Mouse (Mus musculus): ENCODE data around the gene Sept9. TPM values are rescaled to one million over a fixed set of nuclear protein-coding genes. Genes with fewer than 3 reads are reported as not detected.

Sept9 gene
- polyA plus RNA-seq, 1 experiment from 2014 or later: 166 TPM

DNA sequence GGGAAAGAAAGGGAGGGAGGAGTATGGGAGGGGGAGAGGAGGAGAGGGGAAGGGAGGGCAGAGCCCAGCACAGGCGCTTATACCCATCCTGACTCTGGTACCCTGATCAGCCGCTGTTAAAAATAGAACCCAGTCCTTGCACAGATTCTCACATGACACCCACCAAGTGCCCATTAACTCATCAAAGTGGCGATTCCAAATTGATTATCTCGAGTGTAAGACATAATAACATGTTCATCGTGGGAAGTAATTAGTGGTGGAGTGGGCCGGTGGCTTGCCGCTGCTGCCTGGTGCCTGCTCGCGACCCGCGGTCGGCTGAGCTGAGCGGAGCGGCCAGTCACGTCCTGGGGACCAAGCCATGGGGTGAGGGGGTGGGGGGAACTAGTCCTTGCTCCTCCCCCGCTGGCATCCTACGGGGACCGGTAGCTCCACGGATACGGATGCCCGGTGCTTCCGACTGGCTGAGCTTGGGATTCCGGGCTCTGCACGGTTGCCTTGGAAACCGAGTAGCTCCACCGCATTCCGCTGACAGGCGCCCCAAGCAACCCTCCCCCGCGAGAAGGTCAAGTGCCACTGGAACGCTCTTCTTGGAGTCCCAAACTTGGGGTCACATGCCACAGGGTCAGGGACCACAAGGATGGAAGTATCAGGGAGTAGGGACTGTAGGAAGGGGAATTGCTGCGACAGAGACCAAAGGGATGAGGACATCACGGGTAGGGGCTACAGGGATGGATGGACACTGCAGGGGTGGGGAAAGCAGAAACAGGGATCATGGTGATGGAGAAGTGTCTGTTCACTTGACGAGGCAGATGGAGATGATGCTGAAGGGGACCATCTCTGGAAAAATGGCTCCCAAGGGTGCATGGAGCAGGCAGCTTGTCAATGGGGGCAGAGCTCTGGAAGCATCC lies 195.0 kb downstream of the Sept9 start:
- ATAC-seq: no peak
- H3K9ac ChIP-seq: no peak overlapping the region
- H3K4me1 ChIP-seq (replicated peaks): peaks cover 26% of the 10 kb centered on the region
- H3K9me3 ChIP-seq: no peaks in the 10 kb centered on the region
- H3K36me3 ChIP-seq: no peaks in the 10 kb centered on the region
- peak overlapping the region; percentile 51 for H3K4me2 ChIP-seq (replicated peaks)
- H3K27me3 ChIP-seq (replicated peaks): peaks cover 20% of the 10 kb centered on the region
- WGBS: 4% methylated on average over 34 of the region's 34 CpGs
- no peak overlapping the region for H3K27ac ChIP-seq
- peak overlapping the region; percentile 20 for H3K4me3 ChIP-seq (replicated peaks)

DNA sequence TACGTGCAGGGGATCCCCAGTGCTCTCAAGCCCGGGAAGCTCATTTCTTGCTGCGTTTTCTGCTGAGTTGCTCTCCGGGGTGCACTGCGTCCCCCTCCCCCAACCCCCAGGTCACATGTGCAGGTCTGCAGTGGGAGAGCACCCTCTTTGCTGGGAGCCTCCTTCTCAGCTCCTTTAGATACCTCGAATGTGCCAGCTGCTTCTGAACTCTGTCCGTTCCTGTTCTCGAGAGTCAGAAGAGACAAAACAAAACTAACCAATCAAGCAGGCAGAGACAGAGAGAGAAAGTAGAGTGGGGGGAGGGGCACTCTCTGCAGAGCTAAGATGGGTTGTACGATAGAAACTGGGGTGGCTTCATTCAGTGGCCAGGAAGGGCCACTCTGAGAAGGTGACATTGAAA lies 195.8 kb downstream of the Sept9 start:
- H3K9me3 ChIP-seq: no peaks in the 10 kb centered on the region
- peak overlapping the region; percentile 51 for H3K4me2 ChIP-seq (replicated peaks)
- H3K9ac ChIP-seq: no peak overlapping the region
- H3K4me3 ChIP-seq (replicated peaks): no peak overlapping the region
- H3K27ac ChIP-seq: no peak overlapping the region
- WGBS: 10% methylated on average over 9 of the region's 9 CpGs
- H3K27me3 ChIP-seq (replicated peaks): peaks cover 20% of the 10 kb centered on the region
- ATAC-seq: no peak
- H3K4me1 ChIP-seq (replicated peaks): peaks cover 22% of the 10 kb centered on the region
- no peaks in the 10 kb centered on the region for H3K36me3 ChIP-seq

- Histone ChIP-seq H3K9ac (no peak overlapping the region), H3K4me2 (replicated peaks) (no peak overlapping the region), H3K27me3 (replicated peaks) (peaks cover 20% of the 10 kb centered on the region), H3K36me3 (no peaks in the 10 kb centered on the region), H3K4me1 (replicated peaks) (peaks cover 17% of the 10 kb centered on the region), H3K27ac (no peak overlapping the region), H3K4me3 (replicated peaks) (no peak overlapping the region), H3K9me3 (no peaks in the 10 kb centered on the region)
- WGBS: 68% methylated on average over 3 of the region's 3 CpGs
- no peak for ATAC-seq
These were observed 197.5 kb downstream of the Sept9 start for GRCm38 (mm10) chr11:117396929-117397328.

- no peak overlapping the region for H3K4me3 ChIP-seq (replicated peaks)
These were observed 198.3 kb downstream of the Sept9 start for GRCm38 (mm10) chr11:117397755-117398154.

DNA sequence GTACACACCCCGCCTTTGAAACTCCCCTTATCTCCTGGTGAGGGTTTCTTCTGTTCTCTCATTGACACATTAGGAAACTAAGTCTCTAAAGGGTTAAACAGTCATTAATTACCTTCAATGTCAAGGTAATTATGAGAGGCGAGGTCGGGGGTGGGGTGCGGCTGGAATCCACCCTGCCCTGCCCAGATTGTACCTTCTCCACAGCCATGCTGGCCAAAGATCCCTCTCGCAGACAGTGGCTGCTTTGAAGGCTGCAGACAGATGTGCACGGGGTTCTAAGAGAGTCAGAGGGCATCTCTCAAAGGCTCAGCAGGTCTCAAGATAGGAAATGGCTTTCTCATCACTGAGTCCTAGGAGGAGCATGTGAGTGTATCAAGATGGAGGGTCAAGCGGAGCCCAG lies 198.7 kb downstream of the Sept9 start:
- WGBS: 29% methylated on average over 7 of the region's 7 CpGs
- Histone ChIP-seq H3K4me1 (replicated peaks) (peaks cover 17% of the 10 kb centered on the region), H3K4me2 (replicated peaks) (no peak overlapping the region; the same call in 1 of the 2 replicates), H3K27ac (no peak overlapping the region), H3K9ac (no peak overlapping the region), H3K4me3 (replicated peaks) (no peak overlapping the region), H3K9me3 (no peaks in the 10 kb centered on the region), H3K27me3 (replicated peaks) (peaks cover 18% of the 10 kb centered on the region), H3K36me3 (no peaks in the 10 kb centered on the region)
- ATAC-seq: peak; percentile 71

More at GRCm38 (mm10) chr11:117397755-117398154, 198.3 kb downstream of the Sept9 start:
- Histone ChIP-seq H3K27ac (no peak overlapping the region), H3K4me1 (replicated peaks) (peaks cover 17% of the 10 kb centered on the region), H3K9me3 (no peaks in the 10 kb centered on the region), H3K36me3 (no peaks in the 10 kb centered on the region), H3K9ac (no peak overlapping the region), H3K27me3 (replicated peaks) (peaks cover 20% of the 10 kb centered on the region), H3K4me2 (replicated peaks) (no peak overlapping the region)
- WGBS: 25% methylated on average over 4 of the region's 4 CpGs
- ATAC-seq: peak; percentile 77

- H3K27ac ChIP-seq: no peak overlapping the region
- H3K9me3 ChIP-seq: no peaks in the 10 kb centered on the region
- no peak for ATAC-seq
- H3K9ac ChIP-seq: no peak overlapping the region
- 92% methylated on average over 10 of the region's 10 CpGs for whole genome bisulfite sequencing
- peaks cover 11% of the 10 kb centered on the region; the same call in 1 of the 2 replicates for H3K4me1 ChIP-seq (replicated peaks)
- no peak overlapping the region for H3K4me2 ChIP-seq (replicated peaks)
- H3K4me3 ChIP-seq (replicated peaks): no peak overlapping the region
- H3K27me3 ChIP-seq (replicated peaks): peaks cover 5% of the 10 kb centered on the region
- no peaks in the 10 kb centered on the region for H3K36me3 ChIP-seq
These were observed 202.3 kb downstream of the Sept9 start for GRCm38 (mm10) chr11:117401583-117402367.

- no peak for ATAC-seq
- peaks cover 18% of the 10 kb centered on the region; the same call in 1 of the 2 replicates for H3K4me1 ChIP-seq (replicated peaks)
- H3K27ac ChIP-seq: no peak overlapping the region
- no peak overlapping the region for H3K4me2 ChIP-seq (replicated peaks)
- WGBS: 79% methylated on average over 11 of the region's 11 CpGs
- H3K9ac ChIP-seq: no peak overlapping the region
- H3K4me3 ChIP-seq (replicated peaks): no peak overlapping the region
- H3K9me3 ChIP-seq: no peaks in the 10 kb centered on the region
- H3K36me3 ChIP-seq: no peaks in the 10 kb centered on the region
- H3K27me3 ChIP-seq (replicated peaks): peaks cover 5% of the 10 kb centered on the region
These were observed 203.1 kb downstream of the Sept9 start for GRCm38 (mm10) chr11:117402550-117402949.

DNA sequence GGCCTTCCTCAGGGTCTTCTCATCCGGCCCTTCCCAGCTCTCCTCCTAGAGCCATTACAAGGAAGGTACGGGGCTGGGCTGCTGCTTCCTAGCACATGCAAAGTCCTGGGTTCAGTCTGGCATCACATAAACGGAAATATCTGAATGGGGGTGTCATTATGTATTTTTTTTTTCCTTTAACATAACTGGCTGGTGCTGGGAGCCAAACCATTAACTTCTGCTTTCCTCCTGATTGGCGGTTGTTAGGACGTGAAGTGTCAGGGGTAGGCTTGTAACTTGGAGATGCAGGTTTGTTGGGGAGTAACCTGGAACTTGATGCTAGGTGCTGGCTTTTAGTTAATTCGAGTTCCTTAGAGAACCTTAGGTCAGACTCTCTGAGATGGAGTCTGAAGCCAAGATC lies 203.6 kb downstream of the Sept9 start:
- 83% methylated on average over 6 of the region's 6 CpGs for WGBS
- no peak overlapping the region for H3K4me2 ChIP-seq (replicated peaks)
- no peak for ATAC-seq
- H3K9me3 ChIP-seq: no peaks in the 10 kb centered on the region
- H3K4me1 ChIP-seq (replicated peaks): peaks cover 21% of the 10 kb centered on the region
- peaks cover 5% of the 10 kb centered on the region for H3K27me3 ChIP-seq (replicated peaks)
- no peak overlapping the region for H3K4me3 ChIP-seq (replicated peaks)
- no peak overlapping the region for H3K9ac ChIP-seq
- H3K36me3 ChIP-seq: no peaks in the 10 kb centered on the region
- H3K27ac ChIP-seq: no peak overlapping the region

DNA sequence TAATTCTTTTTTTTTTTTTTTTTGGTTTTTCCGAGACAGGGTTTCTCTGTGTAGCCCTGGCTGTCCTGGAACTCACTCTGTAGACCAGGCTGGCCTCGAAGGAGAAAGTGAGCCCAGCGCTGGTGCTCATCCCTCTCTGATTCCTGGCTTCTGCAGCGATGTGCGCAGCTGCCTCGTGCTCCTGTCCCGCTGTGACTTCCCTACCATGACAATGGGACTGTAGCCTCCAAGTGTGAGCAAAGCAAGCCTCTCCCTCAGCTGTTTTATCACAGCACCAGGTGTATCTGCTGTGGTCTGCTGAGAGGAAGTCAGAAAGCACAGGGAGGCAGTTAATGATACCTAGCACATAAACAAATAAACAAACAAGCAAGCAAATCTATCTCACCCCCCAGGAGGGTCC lies 204.3 kb downstream of the Sept9 start:
- no peak overlapping the region for H3K4me2 ChIP-seq (replicated peaks)
- 54% methylated on average over 7 of the region's 7 CpGs for WGBS
- no peak for ATAC-seq
- no peak overlapping the region for H3K4me3 ChIP-seq (replicated peaks)
- no peaks in the 10 kb centered on the region for H3K9me3 ChIP-seq
- H3K36me3 ChIP-seq: no peaks in the 10 kb centered on the region
- H3K4me1 ChIP-seq (replicated peaks): peaks cover 23% of the 10 kb centered on the region
- no peak overlapping the region for H3K9ac ChIP-seq
- H3K27ac ChIP-seq: no peak overlapping the region
- peaks cover 12% of the 10 kb centered on the region for H3K27me3 ChIP-seq (replicated peaks)

GRCm38 (mm10) chr11:117406711-117407110 lies 207.2 kb downstream of the Sept9 start:
- no peaks in the 10 kb centered on the region for H3K36me3 ChIP-seq
- no peak overlapping the region for H3K4me2 ChIP-seq (replicated peaks)
- peaks cover 23% of the 10 kb centered on the region for H3K27me3 ChIP-seq (replicated peaks)
- 89% methylated on average over 1 of the region's 1 CpGs for WGBS
- no peak for ATAC-seq
- no peak overlapping the region for H3K9ac ChIP-seq
- H3K9me3 ChIP-seq: no peaks in the 10 kb centered on the region
- H3K4me1 ChIP-seq (replicated peaks): peaks cover 27% of the 10 kb centered on the region
- H3K4me3 ChIP-seq (replicated peaks): no peak overlapping the region
- no peak overlapping the region for H3K27ac ChIP-seq

- 0 out of 2 replicates have a peak overlapping the region, but pooled peaks have one; percentile 13 for H3K9ac ChIP-seq
- peaks cover 23% of the 10 kb centered on the region for H3K27me3 ChIP-seq (replicated peaks)
- H3K4me2 ChIP-seq (replicated peaks): peak overlapping the region; percentile 61
- H3K27ac ChIP-seq: peak overlapping the region; percentile 60; the same call in 1 of the 2 replicates
- no peaks in the 10 kb centered on the region for H3K9me3 ChIP-seq
- no peaks in the 10 kb centered on the region for H3K36me3 ChIP-seq
- WGBS: 17% methylated on average over 4 of the region's 4 CpGs
- H3K4me3 ChIP-seq (replicated peaks): peak overlapping the region; percentile 22
- no peak; the same call in 1 of the 2 replicates for ATAC-seq
- peaks cover 27% of the 10 kb centered on the region for H3K4me1 ChIP-seq (replicated peaks)
These were observed 207.7 kb downstream of the Sept9 start for GRCm38 (mm10) chr11:117407196-117407595.
